ENCODE assay signal across 8 mouse cellular contexts in the genomic region with DNA sequence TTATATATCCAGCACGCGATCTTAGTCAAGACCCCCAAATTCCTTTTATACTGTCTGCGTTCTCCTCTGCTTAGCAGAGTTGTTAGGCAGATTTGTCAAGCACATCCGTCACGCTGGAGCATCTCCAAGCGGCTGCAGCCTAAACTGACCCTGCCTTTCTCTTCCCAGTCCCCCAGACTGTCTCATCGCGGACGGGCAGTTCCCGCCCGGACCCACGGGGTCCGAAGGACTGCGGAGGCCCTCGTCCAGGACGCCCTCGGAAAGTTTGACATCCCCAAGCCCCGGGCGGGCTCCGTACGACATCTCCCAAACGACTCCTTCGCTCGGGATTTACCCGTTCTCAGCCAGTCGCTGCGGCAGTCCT. TPM values are rescaled to one million over a fixed set of nuclear protein-coding genes. Genes with fewer than 3 reads are reported as not detected.
DNase-seq lines count a peak whose midpoint lies in the region; ATAC-seq and TF ChIP-seq lines count a peak whose summit lies in the region.

No protein-coding gene starts in this region.

- peaks cover 5% of the 10 kb centered on the region; the same call in 1 of the 2 replicates for H3K36me3 ChIP-seq in heart, embryonic 10.5 days
- peaks cover 7% of the 10 kb centered on the region for H3K36me3 ChIP-seq in ES-Bruce4 (ENCODE audit: control insufficient read depth, insufficient read depth, low read length, poor library complexity, severe bottlenecking)
- no peaks in the 10 kb centered on the region for H3K36me3 ChIP-seq in forebrain, embryonic 15.5 days
- peaks cover 6% of the 10 kb centered on the region; the same call in 1 of the 2 replicates for H3K36me3 ChIP-seq in liver, postnatal 0 days (replicated peaks; ENCODE audit: insufficient read depth, low read length)

- no peaks in the 10 kb centered on the region for H3K9me3 ChIP-seq in heart, embryonic 10.5 days
- no peaks in the 10 kb centered on the region for H3K9me3 ChIP-seq in ES-Bruce4 (replicated peaks; ENCODE audit: control insufficient read depth, insufficient read depth, low read length, poor library complexity, severe bottlenecking)
- H3K9me3 ChIP-seq in forebrain, embryonic 15.5 days, result no peaks in the 10 kb centered on the region
- no peaks in the 10 kb centered on the region for H3K9me3 ChIP-seq in liver, postnatal 0 days (ENCODE audit: low read length)

- H3K4me3 ChIP-seq in heart, embryonic 10.5 days, result peak overlapping the region; percentile 81
- peak overlapping the region; percentile 92 for H3K4me3 ChIP-seq in ES-Bruce4 (ENCODE audit: low read depth, low read length)
- peak overlapping the region; percentile 63 for H3K4me3 ChIP-seq in forebrain, embryonic 15.5 days
- H3K4me3 ChIP-seq in liver, postnatal 0 days (ENCODE audit: low read depth, low read length), result peak overlapping the region; percentile 83

- peak; percentile 75 for ATAC-seq in forebrain, embryonic 15.5 days (replicated peaks)
- peak; percentile 43 for ATAC-seq in liver, postnatal 0 days

- TF ChIP-seq CTCF in ES-Bruce4 (IDR thresholded peaks at IDR 0.05; ENCODE audit: low read depth, low read length), result no peak
- no peak for TF ChIP-seq CTCF in liver, postnatal 0 days (IDR thresholded peaks at IDR 0.05; ENCODE audit: low read depth)

- intact Hi-C loops in heart, postnatal 36 days (cut with DNase I), result loop anchor here (1.0 to 5.0 kb wide), 4 partner anchors 134 to 1442 kb away; a partner anchor contains a TSS

- H3K4me2 ChIP-seq in forebrain, embryonic 15.5 days (replicated peaks), result peak overlapping the region; percentile 77
- peak overlapping the region; percentile 78 for H3K4me2 ChIP-seq in liver, postnatal 0 days (ENCODE audit: low read depth, low read length)

- WGBS in heart, embryonic 10.5 days, result under 1% methylated on average over 27 of the region's 27 CpGs
- under 1% methylated on average over 27 of the region's 27 CpGs for WGBS in forebrain, embryonic 15.5 days
- WGBS in liver, postnatal 0 days (ENCODE audit: insufficient replicate concordance), result under 1% methylated on average over 27 of the region's 27 CpGs

- H3K4me1 ChIP-seq in heart, embryonic 10.5 days, result peaks cover 3% of the 10 kb centered on the region; the same call in 1 of the 2 replicates
- H3K4me1 ChIP-seq in ES-Bruce4 (ENCODE audit: control insufficient read depth, insufficient read depth, low read length), result no peaks in the 10 kb centered on the region
- H3K4me1 ChIP-seq in forebrain, embryonic 15.5 days, result peaks cover 16% of the 10 kb centered on the region
- no peaks in the 10 kb centered on the region for H3K4me1 ChIP-seq in liver, postnatal 0 days (ENCODE audit: insufficient read depth)

- H3K27me3 ChIP-seq in heart, embryonic 10.5 days (ENCODE audit: insufficient read depth, poor library complexity, severe bottlenecking), result no peaks in the 10 kb centered on the region
- H3K27me3 ChIP-seq in ES-Bruce4 (ENCODE audit: control insufficient read depth, insufficient read depth, low read length, poor library complexity, severe bottlenecking), result no peaks in the 10 kb centered on the region
- H3K27me3 ChIP-seq in forebrain, embryonic 15.5 days, result no peaks in the 10 kb centered on the region
- H3K27me3 ChIP-seq in liver, postnatal 0 days (ENCODE audit: insufficient read depth, low read length), result no peaks in the 10 kb centered on the region

- DNase-seq in heart, embryonic 10.5 days (ENCODE audit: low spot score), result no peak
- no peak for DNase-seq in heart, postnatal 36 days
- DNase-seq in liver, postnatal 0 days, result no peak
- DNase-seq in ovary, postnatal 10 days (ENCODE audit: low spot score), result no peak
- no peak for DNase-seq in cerebellum, adult 11-12 months
- DNase-seq in layer of hippocampus, postnatal 36 days, result no peak

- no peak for TF ChIP-seq EP300 in ES-Bruce4 (IDR thresholded peaks at IDR 0.05; ENCODE audit: insufficient read depth, low read depth, low read length)
- no peak for TF ChIP-seq EP300 in liver, postnatal 0 days (IDR thresholded peaks at IDR 0.05; ENCODE audit: low read depth)

- peak overlapping the region; percentile 92 for H3K9ac ChIP-seq in ES-Bruce4 (ENCODE audit: low read depth, poor library complexity, severe bottlenecking)
- H3K9ac ChIP-seq in forebrain, embryonic 15.5 days (replicated peaks), result peak overlapping the region; percentile 62
- H3K9ac ChIP-seq in liver, postnatal 0 days (replicated peaks), result peak overlapping the region; percentile 78

- TF ChIP-seq POLR2A in ES-Bruce4 (IDR thresholded peaks at IDR 0.05; ENCODE audit: insufficient read depth, low read length), result no peak

- peak overlapping the region; percentile 86 for H3K27ac ChIP-seq in heart, embryonic 10.5 days
- peak overlapping the region; percentile 45 for H3K27ac ChIP-seq in ES-Bruce4 (ENCODE audit: insufficient read depth, low read length)
- peak overlapping the region; percentile 77 for H3K27ac ChIP-seq in forebrain, embryonic 15.5 days (replicated peaks)
- peak overlapping the region; percentile 81 for H3K27ac ChIP-seq in liver, postnatal 0 days (ENCODE audit: low read depth)

RNA-seq across cellular contexts. Expression of a gene that starts 0.5 kb away (rescaled TPM):
- 41.1 and 47.8 TPM in 2 replicates for polyA plus RNA-seq in heart, embryonic 10.5 days (2016; fragmentation: Nextera tagmentation; extraction: Ambion mirVana)
- total RNA-seq in heart, postnatal 36 days (2021), result under 1 TPM; 0.39 to 0.41 TPM
- 104 and 109 TPM in 2 replicates for polyA plus RNA-seq in ES-Bruce4 (2011; ENCODE audit: insufficient read depth, insufficient read length, low read depth, missing spikeins)
- 25.7 and 26.5 TPM in 2 replicates for polyA plus RNA-seq in forebrain, embryonic 15.5 days (2015; fragmentation: Nextera tagmentation; extraction: Ambion mirVana)
- 20.3 and 24.1 TPM in 2 replicates for polyA plus RNA-seq in liver, postnatal 0 days (2015; fragmentation: Nextera tagmentation; extraction: Ambion mirVana)
- total RNA-seq in layer of hippocampus, postnatal 36 days (2021), result under 1 TPM; 0.30 to 0.38 TPM

RNA-seq across cellular contexts. Expression of a gene that starts 29.8 kb away (rescaled TPM):
- polyA plus RNA-seq in heart, embryonic 10.5 days (2016; fragmentation: Nextera tagmentation; extraction: Ambion mirVana), result 0.22 and 0.39 TPM in 2 replicates
- under 1 TPM; 0.05 to 0.06 TPM for total RNA-seq in heart, postnatal 36 days (2021)
- polyA plus RNA-seq in ES-Bruce4 (2011; ENCODE audit: insufficient read depth, insufficient read length, low read depth, missing spikeins), result not detected in 2 replicates
- polyA plus RNA-seq in forebrain, embryonic 15.5 days (2015; fragmentation: Nextera tagmentation; extraction: Ambion mirVana), result 3.7 and 4.2 TPM in 2 replicates
- polyA plus RNA-seq in liver, postnatal 0 days (2015; fragmentation: Nextera tagmentation; extraction: Ambion mirVana), result 0.06 and 0.07 TPM in 2 replicates
- 1 to 10 TPM; 6.8 to 7.4 TPM for total RNA-seq in layer of hippocampus, postnatal 36 days (2021)
